Mouse (Mus musculus) cerebellum, adult 11 months (tissue): ENCODE measurements around the gene Rbfox3.
A peak's percentile ranks its signal among the peaks of the same experiment; 100 is the strongest.

ENCODE experiments used
- DNase-seq: peaks from one replicate; pipeline ENCODE4 v3.0.0; 2022

The Rbfox3 gene

DNA sequence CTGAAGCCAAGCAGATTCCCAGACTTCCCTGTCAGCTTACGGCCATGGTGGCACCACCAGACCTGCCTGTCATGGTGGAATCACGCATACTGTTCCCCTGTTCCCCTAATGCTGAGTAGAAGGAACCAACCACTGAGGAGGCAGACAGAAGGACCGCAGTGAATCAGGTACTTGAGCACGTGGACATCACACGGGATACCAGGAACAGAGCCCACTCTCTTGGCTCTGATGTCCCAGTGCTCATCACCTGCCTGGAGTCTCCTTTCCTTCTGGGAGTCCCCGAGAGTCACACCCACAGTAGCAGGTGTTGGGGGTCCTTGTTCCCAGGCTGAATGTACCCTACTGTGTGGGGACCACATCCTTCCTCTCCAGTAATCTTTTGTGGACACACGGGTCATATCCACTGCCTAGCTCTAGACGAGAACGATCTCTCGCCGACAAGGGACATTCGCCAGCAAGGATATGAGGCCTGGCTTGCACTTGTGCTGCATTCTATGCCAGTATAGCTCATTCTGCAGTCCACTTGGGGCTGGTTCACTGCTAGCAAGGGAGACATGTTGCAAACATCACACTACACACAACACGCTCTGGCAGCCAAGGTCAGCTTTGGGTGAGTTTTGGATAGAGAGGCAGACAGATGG, 32.7 kb downstream of the Rbfox3 start:
- no peak for DNase-seq

DNA sequence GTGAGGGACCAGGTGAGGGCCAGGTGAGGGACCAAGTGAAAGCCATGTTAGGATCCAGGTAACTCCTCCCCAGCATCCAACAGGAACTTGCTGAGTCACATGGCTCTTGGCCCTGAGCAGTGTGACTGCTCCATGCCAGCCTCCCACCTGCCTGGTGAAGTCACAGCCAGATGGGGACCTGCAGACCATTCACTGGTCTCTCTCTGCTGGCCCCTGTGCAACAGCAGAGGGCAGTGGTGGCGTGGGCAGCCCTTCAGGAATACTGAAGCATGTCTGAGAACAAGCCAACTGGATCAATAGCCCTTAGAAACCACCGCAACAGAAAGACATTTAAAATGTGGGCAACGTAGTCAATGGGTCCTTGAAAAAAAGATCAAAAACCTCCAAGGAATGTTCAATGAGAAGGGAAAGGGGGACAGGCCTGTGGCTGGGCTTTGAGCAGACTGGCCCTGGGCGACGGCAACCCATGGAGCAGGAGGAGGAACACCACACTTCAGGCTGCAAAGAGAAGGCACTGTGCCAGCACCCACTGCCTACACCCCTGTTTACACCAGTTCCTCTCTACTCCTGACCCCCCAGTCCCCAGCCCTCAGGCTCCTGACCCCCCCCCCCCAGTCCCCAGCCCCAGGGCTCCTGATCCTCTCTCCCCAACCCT, 36.0 kb downstream of the Rbfox3 start:
- no peak for DNase-seq

DNA sequence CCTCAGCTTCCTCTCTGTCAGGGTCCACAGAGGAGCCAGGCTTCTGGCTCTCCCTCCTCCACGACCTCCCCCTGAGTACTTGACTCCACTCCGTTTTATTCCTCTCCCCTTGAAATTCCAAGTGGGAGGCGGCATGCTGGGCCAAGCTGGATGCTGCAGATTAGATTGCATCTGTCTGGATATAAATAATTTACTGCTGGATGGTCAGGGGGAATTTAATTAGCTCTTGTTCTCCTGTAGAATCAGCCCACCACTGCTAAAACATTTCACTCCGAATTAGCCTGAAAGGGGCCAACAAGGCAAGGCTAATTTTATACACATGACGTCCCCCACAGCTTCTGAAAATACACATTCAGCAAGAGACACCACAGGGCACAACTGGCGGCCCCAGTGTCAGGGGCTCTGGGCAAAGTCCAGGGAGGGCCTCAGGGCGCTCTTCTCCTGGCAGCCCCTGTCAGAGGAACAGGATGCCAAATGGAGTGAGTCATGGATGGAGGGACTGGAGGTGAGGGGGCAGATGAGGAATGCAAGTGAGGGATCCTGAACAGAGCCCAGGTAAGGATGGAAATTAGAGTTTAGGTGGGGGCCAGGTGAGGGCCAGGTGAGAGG, 36.8 kb downstream of the Rbfox3 start:
- no peak for DNase-seq

DNA sequence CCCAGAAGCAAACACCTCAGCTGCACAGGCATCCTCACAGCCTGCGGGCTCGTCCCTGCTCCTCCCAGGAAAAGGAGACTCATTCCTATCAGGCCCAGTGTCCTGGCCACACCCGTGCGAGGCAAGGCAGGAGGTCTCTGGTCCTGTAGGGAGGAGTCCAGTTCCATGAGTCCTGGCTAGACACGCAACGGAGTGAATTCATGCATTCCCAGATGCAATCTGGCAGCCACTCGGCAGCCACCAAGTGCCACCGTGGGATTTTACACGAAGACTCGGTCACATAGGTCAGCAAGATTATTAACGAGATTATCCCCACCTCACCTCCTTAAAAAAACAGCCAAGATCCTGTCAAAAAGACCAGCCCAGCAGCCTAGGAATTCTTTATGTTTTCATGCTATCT, 37.4 kb downstream of the Rbfox3 start:
- no peak for DNase-seq

DNA sequence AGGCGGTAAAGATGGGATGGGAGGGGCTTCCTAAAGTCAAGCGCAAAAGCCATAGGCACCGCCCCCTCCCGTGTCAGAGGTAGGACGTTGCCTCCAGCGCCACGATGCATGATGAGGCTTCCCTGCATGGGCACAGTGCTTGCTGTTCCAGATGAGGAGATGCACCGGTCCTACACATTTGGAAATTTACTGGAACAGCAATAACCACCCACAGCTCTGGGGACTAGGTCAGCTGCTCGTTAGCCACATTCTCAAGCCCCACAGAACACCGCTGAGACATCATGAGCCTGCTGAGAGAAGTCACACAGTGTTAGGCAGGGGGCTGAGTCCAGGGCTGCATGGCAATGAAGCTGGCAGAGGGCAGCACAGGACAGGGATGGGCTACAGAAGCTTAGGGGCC, 39.9 kb downstream of the Rbfox3 start:
- DNase-seq, result no peak

DNA sequence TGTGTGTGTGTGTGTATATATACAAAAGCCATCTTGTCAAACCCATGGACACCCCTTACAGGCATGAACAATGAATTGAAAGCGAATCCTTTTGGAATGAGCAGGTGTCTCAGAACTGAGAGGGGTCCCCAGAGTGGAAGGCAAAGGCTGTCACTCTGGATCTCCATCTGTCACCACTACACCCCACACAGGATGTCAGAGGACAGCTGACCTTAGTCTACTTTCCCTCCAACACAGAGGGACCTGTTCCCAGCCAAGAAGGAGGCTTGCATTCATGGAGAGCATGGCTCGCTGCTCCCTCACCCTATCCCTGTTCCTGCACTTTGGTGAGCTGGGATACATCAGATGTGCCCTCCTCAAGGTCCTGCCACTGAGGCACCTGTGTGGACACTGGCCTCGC, 48.0 kb downstream of the Rbfox3 start:
- DNase-seq, result no peak

DNA sequence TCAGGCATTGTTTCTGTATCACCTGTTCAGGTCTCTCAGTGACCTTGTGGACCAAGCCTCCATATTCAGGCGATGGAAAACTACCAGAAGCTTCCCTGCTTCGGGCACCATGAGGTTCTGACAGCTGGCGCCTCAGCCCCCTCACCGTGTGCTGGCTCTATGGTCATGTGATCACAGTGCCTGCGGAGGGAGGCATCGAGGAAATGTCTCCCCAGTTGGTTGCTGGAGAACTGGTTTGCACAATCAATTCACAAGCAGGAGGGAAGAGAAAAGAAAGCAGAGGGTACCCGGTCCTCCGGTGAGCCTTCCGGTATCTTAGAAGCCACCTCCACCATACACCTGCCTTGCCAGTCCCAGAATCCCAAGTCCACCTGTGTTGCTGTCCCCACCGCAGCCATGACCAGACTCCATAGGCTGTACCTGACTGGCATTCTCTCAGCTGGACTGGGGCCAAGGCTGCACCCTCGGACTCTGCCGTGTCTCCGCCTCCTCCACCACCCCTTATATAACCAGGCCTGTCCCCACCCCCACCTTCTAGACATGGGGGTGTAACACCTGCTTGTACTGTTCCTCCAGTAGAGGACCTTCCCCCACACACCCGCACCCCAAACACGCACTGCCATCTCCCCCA, 49.5 kb downstream of the Rbfox3 start:
- peak; percentile 68 for DNase-seq

DNA sequence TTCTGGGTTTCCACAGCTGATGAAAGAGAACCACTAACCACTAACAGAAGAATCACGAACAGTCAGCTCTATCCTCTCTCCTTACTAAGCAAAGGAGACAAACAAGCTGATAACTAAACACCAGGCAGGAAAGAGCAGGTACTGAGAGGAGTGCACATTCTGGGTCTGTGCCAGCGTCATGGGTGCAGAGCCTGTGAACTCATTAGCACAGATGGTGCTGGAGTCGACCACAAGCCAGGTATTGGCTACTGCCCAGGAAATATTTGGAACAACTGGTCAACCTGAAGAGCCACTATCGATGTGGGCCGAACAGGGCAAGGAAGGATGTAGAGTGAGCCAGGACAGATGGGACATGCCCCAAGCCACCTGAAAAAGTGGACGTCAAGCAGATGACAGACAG, 50.2 kb downstream of the Rbfox3 start:
- peak; percentile 90 for DNase-seq

DNA sequence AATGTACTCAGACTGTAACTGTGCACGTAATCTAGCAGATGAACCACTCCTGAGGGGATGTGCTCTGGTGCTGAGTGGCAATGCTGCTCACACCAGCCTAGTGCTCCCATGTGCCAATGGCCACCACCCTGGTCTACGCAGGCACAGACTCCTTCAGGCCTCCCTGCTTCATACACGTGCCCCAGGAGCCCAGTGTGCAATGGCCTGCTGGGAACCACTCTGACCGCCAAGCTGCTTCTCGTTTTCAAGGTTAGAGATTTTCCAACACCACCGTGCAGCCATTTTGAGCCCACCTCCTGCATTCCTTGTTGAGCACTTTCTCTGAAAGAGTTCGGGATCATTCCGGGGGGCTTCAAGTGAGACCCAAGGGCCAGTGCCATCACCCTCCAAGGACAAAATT, 50.6 kb downstream of the Rbfox3 start:
- DNase-seq, result no peak

DNA sequence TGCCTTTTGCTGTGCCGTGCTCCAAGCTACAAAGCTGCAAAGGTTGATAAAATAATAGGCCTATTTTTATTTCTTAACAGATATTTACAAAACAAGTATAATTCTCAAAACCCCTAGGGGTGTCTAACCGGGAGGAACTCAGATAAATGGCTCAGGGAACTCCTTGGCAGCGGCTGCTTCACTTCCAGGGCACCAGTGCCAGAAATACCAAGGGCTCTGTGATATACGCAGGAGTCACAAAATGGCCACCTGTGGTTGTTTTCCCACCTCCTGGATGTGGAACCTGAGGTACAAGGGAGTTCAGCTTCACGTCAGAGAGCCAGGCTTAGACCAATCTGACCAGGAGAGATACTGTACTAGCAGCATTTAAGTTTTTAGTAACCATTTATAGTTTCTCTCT, 51.6 kb downstream of the Rbfox3 start:
- no peak for DNase-seq

DNA sequence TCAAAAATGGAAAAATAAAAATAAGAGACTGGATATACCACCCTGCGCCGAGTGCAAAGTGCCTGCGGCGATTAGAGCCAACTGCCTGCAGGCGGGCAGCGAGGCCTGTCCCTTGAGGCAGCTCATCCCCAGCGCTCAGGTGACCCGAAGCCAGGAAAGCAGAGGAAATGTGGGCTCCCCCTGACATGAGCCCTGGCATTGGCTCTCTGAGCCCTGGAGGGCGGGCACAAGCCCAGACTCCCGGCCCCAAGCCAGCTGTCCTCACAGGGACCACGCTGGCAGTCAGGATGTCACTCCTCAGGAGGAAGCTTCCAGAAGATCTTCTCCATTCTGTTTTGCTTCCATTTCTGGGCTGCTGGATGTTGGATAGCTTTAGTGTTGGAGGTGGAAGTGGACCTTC, 53.1 kb downstream of the Rbfox3 start:
- peak; percentile 90 for DNase-seq

DNA sequence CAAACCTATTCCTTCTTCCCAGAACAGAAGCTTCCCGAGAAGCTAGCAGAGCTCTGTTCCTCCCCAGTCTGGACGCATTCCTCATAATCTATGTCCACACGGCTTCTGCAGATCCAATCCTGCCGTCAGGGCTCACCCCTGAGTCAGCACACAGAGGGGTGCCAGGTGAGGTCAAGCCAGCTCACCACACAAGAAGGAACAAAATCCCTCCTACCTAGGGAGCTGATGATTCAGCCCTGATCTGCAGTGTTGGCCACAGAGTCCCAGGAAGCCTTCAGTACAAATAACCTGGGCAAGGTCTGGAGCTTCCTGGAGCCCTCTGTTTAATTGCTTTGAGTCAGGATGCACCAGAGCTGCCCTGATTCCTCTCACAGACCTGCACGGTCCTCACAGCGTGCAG, 60.0 kb downstream of the Rbfox3 start:
- no peak for DNase-seq

DNA sequence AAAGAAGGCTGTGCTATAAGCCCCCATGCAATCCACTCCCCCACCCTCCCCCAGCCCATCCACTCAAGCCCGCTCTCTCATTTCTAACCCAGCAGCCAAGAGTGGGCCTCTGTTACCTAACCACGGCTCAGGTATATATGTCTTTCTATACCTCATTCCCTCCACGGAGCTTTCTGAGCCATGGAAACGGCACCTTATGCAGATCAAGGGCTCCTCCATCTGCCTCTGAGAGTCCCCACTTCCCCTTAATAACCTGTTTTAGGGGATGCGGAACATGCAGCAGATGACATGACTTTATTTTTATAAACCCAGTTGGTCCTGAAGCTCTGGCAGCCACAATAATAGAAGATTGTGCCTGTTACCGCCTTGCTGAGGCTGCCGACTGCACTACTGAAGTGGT, 63.4 kb downstream of the Rbfox3 start:
- DNase-seq, result no peak

DNA sequence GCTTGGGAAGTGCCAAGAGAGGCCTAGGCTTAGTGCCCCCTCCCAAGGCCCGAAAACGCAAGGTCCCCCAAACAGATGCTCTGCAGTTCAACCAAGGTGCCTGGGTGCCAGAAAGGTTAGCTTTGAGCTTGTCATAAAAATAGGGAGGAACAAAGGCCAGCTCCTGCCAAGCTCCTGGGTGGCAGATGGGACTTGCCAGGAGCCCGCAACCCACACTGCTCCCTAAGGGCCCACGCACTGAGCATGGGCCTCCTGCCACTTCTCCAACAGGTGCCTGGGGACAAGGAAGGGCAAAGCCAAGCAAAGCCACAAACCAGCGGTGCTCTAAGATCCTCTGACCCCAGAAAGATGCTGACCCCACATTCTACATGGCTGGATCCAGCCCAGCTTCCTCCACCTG, 70.4 kb downstream of the Rbfox3 start:
- DNase-seq, result no peak

DNA sequence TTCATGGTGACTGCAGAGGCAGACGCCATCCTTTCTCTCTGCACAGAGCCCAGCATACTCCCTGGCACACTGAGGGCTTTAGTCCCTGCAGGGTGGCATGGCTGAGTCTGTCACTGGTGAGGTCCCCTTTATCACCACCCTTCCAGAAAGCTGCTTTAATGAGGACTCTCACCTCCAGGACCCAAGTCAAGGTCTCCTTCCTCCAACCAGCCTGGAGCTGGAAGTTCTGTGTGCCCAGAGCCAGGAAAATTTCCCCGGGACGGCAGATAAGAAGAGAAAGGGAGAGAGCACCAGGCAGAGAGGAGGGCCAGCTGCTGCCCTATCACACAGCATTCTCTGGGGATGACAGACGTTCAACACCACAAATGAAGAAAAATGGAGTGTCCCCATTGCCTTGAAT, 73.2 kb downstream of the Rbfox3 start:
- DNase-seq, result no peak

DNA sequence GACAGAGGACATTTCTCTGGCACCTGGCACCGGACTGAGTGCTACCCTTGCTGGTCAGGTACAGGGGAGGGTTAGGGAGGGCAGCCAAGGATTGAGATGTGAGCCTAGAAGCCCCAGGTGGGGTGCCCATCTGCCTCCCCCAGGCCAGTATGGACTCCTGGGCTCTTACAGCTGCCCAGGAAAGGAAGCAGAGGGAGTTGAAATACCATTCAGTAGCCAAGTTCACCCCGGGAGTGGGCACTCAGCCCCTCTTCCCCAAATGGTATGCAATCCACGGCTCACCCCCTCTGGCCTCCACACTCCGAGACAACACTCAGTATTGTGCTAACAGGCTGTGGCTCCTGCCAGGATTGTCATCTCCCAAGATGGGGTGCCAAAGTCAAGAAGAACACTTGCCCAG, 74.5 kb downstream of the Rbfox3 start:
- DNase-seq, result peak; percentile 87

DNA sequence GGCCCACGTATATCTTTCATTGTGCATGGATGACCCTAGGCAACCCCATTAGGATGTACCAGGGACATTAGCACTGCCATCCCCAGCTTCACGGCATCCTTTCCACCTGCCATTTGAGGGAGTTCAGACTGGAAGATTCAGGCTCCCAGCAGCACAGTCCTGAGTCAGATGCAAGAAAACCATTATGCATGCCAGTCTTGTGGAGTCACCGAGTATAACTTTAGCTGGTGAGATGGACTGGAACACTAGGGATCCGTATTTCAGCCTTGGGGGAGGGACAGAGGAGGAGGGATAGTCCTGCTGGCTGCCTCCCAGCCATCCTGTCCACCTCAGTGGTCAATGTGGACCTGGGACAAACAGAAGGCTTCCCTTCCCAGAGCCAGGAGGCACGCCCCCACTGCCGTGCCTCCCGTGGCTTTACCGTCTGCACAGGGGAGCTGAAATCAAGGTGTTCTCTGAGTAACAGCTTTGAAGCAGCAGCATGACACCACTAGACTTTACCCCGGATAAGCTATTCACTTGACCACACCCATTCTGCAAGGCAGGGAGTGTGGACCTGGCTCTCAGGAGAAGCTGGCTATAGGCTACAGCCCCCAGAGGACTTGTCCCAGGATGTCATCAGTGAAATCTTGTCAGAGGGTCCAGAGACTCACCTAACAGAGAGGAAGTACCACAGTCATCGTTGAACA, 78.5 kb downstream of the Rbfox3 start:
- peak; percentile 95 for DNase-seq

DNA sequence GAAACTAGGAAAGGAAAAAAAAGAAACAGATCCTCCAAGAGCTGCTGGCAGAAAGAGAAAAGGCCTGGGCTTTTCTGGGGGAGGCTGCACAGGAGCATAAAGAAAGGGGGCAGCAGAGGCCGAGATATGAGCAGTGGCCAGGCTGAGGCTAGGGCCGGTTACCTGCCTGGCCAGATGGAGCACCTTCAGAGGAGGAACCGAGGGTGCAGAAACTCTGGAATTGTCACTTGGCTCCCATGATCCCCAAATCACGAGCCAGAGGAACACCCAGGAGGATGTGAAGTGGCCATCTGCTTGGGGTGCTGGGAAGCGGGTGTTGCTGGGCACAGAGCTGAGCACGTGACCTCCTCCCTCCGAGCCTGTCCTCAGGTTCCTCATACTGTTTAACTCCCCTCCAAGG, 79.7 kb downstream of the Rbfox3 start:
- DNase-seq, result peak; percentile 69

DNA sequence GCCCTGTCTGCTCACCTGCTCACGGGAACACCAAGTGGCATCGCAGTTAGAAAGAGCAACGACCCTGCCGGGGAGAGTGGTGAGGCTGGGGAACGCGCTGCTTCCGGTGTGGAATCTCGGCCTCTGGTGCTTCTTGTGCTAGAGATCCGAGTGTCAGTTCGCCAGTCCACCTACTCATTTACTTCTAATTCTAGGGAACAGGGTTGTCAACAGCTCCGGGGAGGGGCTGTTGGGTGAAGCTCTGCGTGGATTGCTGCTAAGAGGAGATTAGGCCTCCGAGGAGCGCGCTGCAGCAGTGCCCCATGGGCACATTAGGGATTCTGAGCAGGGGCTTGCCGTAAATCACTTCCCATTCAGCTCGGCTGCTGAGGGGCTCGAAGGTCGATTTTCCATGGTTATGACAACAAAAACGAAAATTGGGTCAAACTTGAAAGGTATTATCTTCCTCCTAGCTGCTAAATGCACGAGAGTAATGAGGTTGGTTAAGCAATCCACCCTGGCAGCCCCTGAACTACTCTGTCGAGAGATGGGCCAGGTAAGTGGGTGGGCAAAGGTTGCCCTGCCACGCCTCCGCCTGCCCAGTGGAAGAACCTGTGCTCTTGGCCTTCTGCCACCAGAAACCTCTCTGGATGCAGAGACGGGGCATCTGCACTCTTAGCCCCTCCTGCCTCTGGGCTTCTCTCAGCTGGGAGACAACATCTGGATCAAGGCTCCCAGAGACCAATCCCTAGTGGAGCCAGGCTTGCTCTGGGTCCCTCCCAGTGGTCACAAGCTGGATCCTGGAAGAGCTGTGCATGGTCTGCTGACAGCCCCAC, 85.9 kb downstream of the Rbfox3 start:
- no peak for DNase-seq

DNA sequence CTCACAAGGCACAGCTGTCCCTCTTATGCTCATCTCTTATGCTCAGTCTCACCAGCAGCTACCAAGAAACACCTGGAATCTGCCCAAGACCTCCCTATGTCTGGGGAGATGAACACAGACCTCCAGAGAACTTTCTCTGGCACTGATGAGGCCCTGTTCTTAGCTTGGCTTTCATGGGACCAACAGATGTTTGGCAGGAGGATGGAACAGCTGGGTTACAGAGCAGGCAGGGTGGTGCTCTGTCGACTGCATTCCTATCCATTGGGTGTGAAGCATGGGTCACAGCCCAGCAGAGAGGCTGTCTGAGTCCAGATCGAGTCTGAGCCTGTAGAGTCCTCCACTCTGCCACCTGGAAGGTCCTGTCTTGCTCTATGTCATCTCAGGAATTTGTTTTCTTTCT, 90.0 kb downstream of the Rbfox3 start:
- no peak for DNase-seq

DNA sequence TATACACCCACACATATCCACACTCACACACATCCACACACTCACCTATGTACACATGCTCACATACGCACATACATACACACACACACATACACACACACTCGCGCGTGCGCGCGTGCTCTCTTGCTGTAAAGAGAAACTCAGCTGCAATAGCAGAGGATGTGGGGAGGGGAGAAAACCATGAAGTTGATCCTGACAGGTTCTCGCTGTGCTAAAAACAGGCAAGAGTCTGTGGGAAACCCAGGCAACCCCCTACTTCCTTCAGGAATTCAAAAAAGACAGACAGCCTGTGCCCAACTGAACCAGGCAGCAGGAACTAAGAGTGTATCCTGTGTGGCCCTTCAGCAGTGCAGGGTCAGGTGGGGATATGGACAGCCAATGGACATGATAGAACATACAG, 92.9 kb downstream of the Rbfox3 start:
- no peak for DNase-seq

DNA sequence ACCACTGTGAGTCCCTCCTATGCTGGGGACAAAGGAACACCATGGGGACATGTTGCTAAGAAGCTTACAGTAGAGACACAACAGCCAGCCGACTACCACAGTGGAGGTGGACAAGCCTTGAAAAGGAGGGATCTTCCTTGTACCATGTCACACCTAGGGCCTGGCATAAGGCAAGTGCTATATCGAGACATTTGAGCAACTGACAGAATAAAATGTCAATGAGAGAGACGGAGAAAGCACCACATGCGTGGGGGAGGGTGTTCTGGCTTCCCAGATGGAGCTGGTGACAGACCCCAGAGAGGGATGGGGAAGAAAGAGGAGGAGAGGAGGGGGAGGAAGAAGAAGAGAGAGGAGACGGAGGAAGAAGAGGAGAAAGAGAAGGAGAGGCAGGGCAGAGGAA, 96.3 kb downstream of the Rbfox3 start:
- no peak for DNase-seq

DNA sequence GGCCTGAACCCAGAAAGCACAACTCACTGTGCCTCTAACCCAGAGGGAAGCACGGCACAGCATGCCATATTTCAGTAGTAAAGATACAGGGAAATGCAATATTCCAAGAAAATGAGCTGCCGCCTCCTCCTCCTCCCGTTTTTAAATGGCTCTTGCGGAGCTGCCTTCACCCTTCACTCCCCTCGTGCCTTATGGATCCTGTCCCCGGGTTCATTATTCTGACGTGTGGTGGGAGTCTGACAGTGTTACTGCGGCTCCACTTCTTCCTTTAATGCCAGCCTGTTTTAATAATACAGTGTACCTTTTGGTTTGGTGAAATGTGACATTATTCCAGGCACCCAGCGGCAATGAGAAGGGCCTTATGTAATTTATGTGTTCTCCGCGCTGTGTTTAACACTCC, 97.5 kb downstream of the Rbfox3 start:
- DNase-seq, result no peak
